Mouse (Mus musculus): Measurements from ENCODE around the gene Car12.

GRCm38 (mm10) chr9:66680102-66680501, 33.4 kb upstream of the Car12 start:
- TF ChIP-seq CTCF (IDR thresholded peaks at IDR 0.05; ENCODE audit: low read depth, low read length) (no peak), POLR2A (IDR thresholded peaks at IDR 0.05; ENCODE audit: borderline replicate concordance, low read depth, low read length) (no peak)

Measured in bone marrow macrophage, adult 2 months (primary cell).